Mouse (Mus musculus) adrenal gland, postnatal 0 days (tissue): ENCODE measurements around the gene Spin2-ps6. TPM values are rescaled to one million over a fixed set of nuclear protein-coding genes. Genes with fewer than 3 reads are reported as not detected.

Source experiments
- polyA plus RNA-seq: library from polyadenylated mRNA; unstranded; fragments of >200 nt; fragmentation: Nextera tagmentation; extraction: Ambion mirVana; gene quantifications from 2 replicates; pipeline ENCODE4 v1.2.1, GENCODE M21; 2015

Spin2-ps6 gene
- not detected in 2 replicates for polyA plus RNA-seq

GRCm38 (mm10) chrX:33234569-33234968, at the start of gene Spin2-ps6:
Spin2-ps6 (plus strand) TSS chrX:33234869.

Other genes with a start within 250 kb of the Spin2-ps6 start
- gene Btbd35f12, start 78.5 kb downstream of the Spin2-ps6 start, polyA plus RNA-seq, result not detected in 2 replicates